Mouse (Mus musculus) limb, embryonic 13.5 days (tissue): ENCODE results near the gene Kcnh5. TPM values are rescaled to one million over a fixed set of nuclear protein-coding genes. Genes with fewer than 3 reads are reported as not detected.

Experiments used
- polyA plus RNA-seq: library from polyadenylated mRNA; unstranded; fragments of >200 nt; fragmentation: Nextera tagmentation; extraction: Ambion mirVana; gene quantifications from 2 replicates; pipeline ENCODE4 v1.2.1, GENCODE M21; 2015

Gene Kcnh5
- polyA plus RNA-seq, 1 experiment from 2014 or later, result 0.23 TPM

Other genes with a start within 250 kb of the Kcnh5 start
- gene Rhoj, start 131.0 kb upstream of the Kcnh5 start, polyA plus RNA-seq, result 65.1 and 69.0 TPM in 2 replicates
- gene Gphb5, start 239.4 kb upstream of the Kcnh5 start, polyA plus RNA-seq, result not detected in 2 replicates